Mouse (Mus musculus): ENCODE results near the gene Colca2. TPM values are rescaled to one million over a fixed set of nuclear protein-coding genes. Genes with fewer than 3 reads are reported as not detected.

Gene Colca2
- polyA plus RNA-seq, 1 experiment from 2014 or later, result 0.39 TPM

DNA sequence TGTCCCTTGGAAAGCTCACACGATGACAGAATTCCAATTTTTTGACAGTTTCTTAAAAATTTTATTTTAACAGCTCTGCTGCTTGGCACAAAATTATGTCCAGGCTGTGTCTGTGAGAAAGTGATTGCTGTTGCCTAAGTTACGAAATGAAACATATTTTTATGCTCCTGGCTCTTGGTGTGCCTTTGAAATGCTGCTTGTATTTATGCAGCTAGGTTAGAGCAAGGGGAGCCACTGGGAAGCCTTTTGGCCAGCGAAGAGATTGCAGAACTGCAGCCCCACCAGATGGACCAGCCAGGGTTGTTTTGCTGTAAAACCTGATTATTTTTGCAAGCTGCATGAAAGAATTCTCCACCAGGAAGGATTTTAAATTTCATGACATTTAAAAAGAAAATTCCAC, 26.8 kb upstream of the Colca2 start:
- TF ChIP-seq CTCF (IDR thresholded peaks at IDR 0.05; ENCODE audit: low read depth) (no peak), EP300 (IDR thresholded peaks at IDR 0.05; ENCODE audit: low read depth) (no peak)
- no peak overlapping the region for H3K4me3 ChIP-seq (ENCODE audit: low read depth, low read length)
- H3K27me3 ChIP-seq (ENCODE audit: insufficient read depth, low read length), result no peaks in the 10 kb centered on the region
- no peaks in the 10 kb centered on the region for H3K9me3 ChIP-seq (ENCODE audit: low read length)
- H3K27ac ChIP-seq (ENCODE audit: low read depth), result no peak overlapping the region
- H3K36me3 ChIP-seq (replicated peaks; ENCODE audit: insufficient read depth, low read length), result no peaks in the 10 kb centered on the region
- no peak for DNase-seq
- no peak overlapping the region for H3K9ac ChIP-seq (replicated peaks)
- H3K4me2 ChIP-seq (ENCODE audit: low read depth, low read length), result no peak overlapping the region
- no peak for ATAC-seq
- no peaks in the 10 kb centered on the region for H3K4me1 ChIP-seq (ENCODE audit: insufficient read depth)
- 73% methylated on average over 3 of the region's 3 CpGs for WGBS (ENCODE audit: insufficient replicate concordance)

- Histone ChIP-seq H3K4me1 (ENCODE audit: insufficient read depth) (no peaks in the 10 kb centered on the region), H3K4me3 (ENCODE audit: low read depth, low read length) (no peak overlapping the region), H3K27ac (ENCODE audit: low read depth) (no peak overlapping the region), H3K9ac (replicated peaks) (no peak overlapping the region), H3K9me3 (ENCODE audit: low read length) (no peaks in the 10 kb centered on the region), H3K27me3 (ENCODE audit: insufficient read depth, low read length) (no peaks in the 10 kb centered on the region), H3K4me2 (ENCODE audit: low read depth, low read length) (no peak overlapping the region), H3K36me3 (replicated peaks; ENCODE audit: insufficient read depth, low read length) (no peaks in the 10 kb centered on the region)
- no peak for TF ChIP-seq CTCF (IDR thresholded peaks at IDR 0.05; ENCODE audit: low read depth)
- TF ChIP-seq EP300 (IDR thresholded peaks at IDR 0.05; ENCODE audit: low read depth), result no peak
- 43% methylated on average over 5 of the region's 5 CpGs for WGBS (ENCODE audit: insufficient replicate concordance)
- ATAC-seq (no peak), DNase-seq (no peak)
These were observed 25.6 kb upstream of the Colca2 start for GRCm38 (mm10) chr9:51303980-51304379.

DNA sequence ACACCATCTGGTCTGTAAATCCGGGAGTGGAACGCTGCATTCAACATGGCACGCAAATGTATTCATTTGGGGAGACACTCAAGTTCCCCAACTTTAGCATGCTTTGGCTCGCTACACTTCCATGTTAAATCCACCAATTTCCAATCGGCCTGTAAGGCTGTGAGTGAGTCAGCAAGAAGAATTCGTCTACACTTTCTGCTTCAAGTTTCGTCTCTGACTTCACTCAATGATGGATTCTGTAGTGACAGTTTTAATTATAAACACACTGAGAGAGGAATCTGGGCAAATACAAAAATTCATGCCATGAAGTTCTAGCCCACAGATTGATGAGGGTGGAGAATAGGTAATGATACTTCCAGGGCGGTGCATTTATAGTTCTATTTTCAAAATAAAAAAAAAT, 15.2 kb upstream of the Colca2 start:
- TF ChIP-seq CTCF (IDR thresholded peaks at IDR 0.05; ENCODE audit: low read depth) (no peak), EP300 (IDR thresholded peaks at IDR 0.05; ENCODE audit: low read depth) (no peak)
- no peak overlapping the region for H3K9ac ChIP-seq (replicated peaks)
- no peaks in the 10 kb centered on the region for H3K27me3 ChIP-seq (ENCODE audit: insufficient read depth, low read length)
- H3K9me3 ChIP-seq (ENCODE audit: low read length), result no peaks in the 10 kb centered on the region
- WGBS (ENCODE audit: insufficient replicate concordance), result 70% methylated on average over 8 of the region's 8 CpGs
- DNase-seq (no peak), ATAC-seq (no peak)
- no peaks in the 10 kb centered on the region for H3K4me1 ChIP-seq (ENCODE audit: insufficient read depth)
- no peak overlapping the region for H3K27ac ChIP-seq (ENCODE audit: low read depth)
- no peak overlapping the region for H3K4me3 ChIP-seq (ENCODE audit: low read depth, low read length)
- H3K36me3 ChIP-seq (replicated peaks; ENCODE audit: insufficient read depth, low read length), result no peaks in the 10 kb centered on the region
- no peak overlapping the region for H3K4me2 ChIP-seq (ENCODE audit: low read depth, low read length)

- no peak for TF ChIP-seq EP300 (IDR thresholded peaks at IDR 0.05; ENCODE audit: low read depth)
- peak; percentile 91 for TF ChIP-seq CTCF (IDR thresholded peaks at IDR 0.05; ENCODE audit: low read depth)
- H3K27ac ChIP-seq (ENCODE audit: low read depth), result no peak overlapping the region
- H3K27me3 ChIP-seq (ENCODE audit: insufficient read depth, low read length), result no peaks in the 10 kb centered on the region
- DNase-seq (peak; percentile 80), ATAC-seq (no peak)
- H3K4me3 ChIP-seq (ENCODE audit: low read depth, low read length), result no peak overlapping the region
- no peaks in the 10 kb centered on the region for H3K9me3 ChIP-seq (ENCODE audit: low read length)
- H3K4me1 ChIP-seq (ENCODE audit: insufficient read depth), result no peaks in the 10 kb centered on the region
- H3K9ac ChIP-seq (replicated peaks), result no peak overlapping the region
- H3K4me2 ChIP-seq (ENCODE audit: low read depth, low read length), result no peak overlapping the region
- no peaks in the 10 kb centered on the region for H3K36me3 ChIP-seq (replicated peaks; ENCODE audit: insufficient read depth, low read length)
- 29% methylated on average over 4 of the region's 4 CpGs for WGBS (ENCODE audit: insufficient replicate concordance)
These were observed 14.3 kb upstream of the Colca2 start for GRCm38 (mm10) chr9:51292674-51293073.

- Histone ChIP-seq H3K9me3 (ENCODE audit: low read length) (no peaks in the 10 kb centered on the region), H3K4me1 (ENCODE audit: insufficient read depth) (no peaks in the 10 kb centered on the region), H3K27me3 (ENCODE audit: insufficient read depth, low read length) (no peaks in the 10 kb centered on the region), H3K4me2 (ENCODE audit: low read depth, low read length) (no peak overlapping the region), H3K36me3 (replicated peaks; ENCODE audit: insufficient read depth, low read length) (no peaks in the 10 kb centered on the region), H3K9ac (replicated peaks) (no peak overlapping the region), H3K4me3 (ENCODE audit: low read depth, low read length) (no peak overlapping the region), H3K27ac (ENCODE audit: low read depth) (no peak overlapping the region)
- DNase-seq (no peak), ATAC-seq (no peak)
- TF ChIP-seq EP300 (IDR thresholded peaks at IDR 0.05; ENCODE audit: low read depth) (no peak), CTCF (IDR thresholded peaks at IDR 0.05; ENCODE audit: low read depth) (no peak)
- 50% methylated on average over 4 of the region's 4 CpGs for WGBS (ENCODE audit: insufficient replicate concordance)
These were observed 12.6 kb upstream of the Colca2 start for GRCm38 (mm10) chr9:51290980-51291379.

DNA sequence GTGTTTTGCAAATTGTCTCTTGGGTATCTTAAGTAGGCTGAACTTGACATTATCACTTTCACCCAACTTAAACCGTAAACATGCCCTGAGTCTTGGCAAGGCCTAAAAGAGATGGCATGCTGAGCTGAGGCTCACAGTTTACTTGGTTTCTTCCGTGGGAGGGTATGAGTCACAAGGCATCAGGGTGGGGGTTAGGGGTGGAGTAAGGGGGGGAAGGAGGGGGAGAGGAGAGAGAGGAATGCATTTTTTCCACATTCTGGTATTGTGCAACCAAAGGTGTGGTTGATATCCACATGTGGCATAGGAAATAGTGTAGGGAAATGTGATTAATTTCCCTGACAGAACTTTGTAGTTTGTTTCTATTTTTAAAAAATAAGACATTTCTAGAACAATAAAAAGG, 7.7 kb upstream of the Colca2 start:
- ATAC-seq (no peak), DNase-seq (no peak)

More for the DNA sequence above, 7.7 kb upstream of the Colca2 start:
- H3K9ac ChIP-seq (replicated peaks), result no peak overlapping the region
- no peaks in the 10 kb centered on the region for H3K9me3 ChIP-seq (ENCODE audit: low read length)
- H3K27me3 ChIP-seq (ENCODE audit: insufficient read depth, low read length), result no peaks in the 10 kb centered on the region
- H3K27ac ChIP-seq (ENCODE audit: low read depth), result no peak overlapping the region
- H3K4me2 ChIP-seq (ENCODE audit: low read depth, low read length), result no peak overlapping the region
- WGBS (ENCODE audit: insufficient replicate concordance), result 51% methylated on average over 2 of the region's 2 CpGs
- no peak for TF ChIP-seq EP300 (IDR thresholded peaks at IDR 0.05; ENCODE audit: low read depth)
- TF ChIP-seq CTCF (IDR thresholded peaks at IDR 0.05; ENCODE audit: low read depth), result no peak
- H3K4me3 ChIP-seq (ENCODE audit: low read depth, low read length), result no peak overlapping the region
- no peaks in the 10 kb centered on the region for H3K36me3 ChIP-seq (replicated peaks; ENCODE audit: insufficient read depth, low read length)
- no peaks in the 10 kb centered on the region for H3K4me1 ChIP-seq (ENCODE audit: insufficient read depth)
